Mouse (Mus musculus) kidney, postnatal 25 days (tissue): ENCODE measurements around the gene Wbp1l.

ENCODE experiments used
- DNase-seq, 2 experiments: peaks; one replicate each; pipeline ENCODE4 v3.0.0; 2021; ENCODE audit warnings: mixed read lengths in 2 of 2

The Wbp1l gene

GRCm38 (mm10) chr19:46661511-46661910 lies 62.6 kb downstream of the Wbp1l start:
- DNase-seq, result no peak

- DNase-seq, result no peak
Observed at GRCm38 (mm10) chr19:46662214-46662613, 63.3 kb downstream of the Wbp1l start.

GRCm38 (mm10) chr19:46662784-46663183 lies 63.9 kb downstream of the Wbp1l start:
- DNase-seq, result no peak

GRCm38 (mm10) chr19:46665474-46665873 lies 66.6 kb downstream of the Wbp1l start:
- no peak for DNase-seq

- DNase-seq, result no peak
Observed at GRCm38 (mm10) chr19:46667300-46667699, 68.4 kb downstream of the Wbp1l start.

- DNase-seq, result no peak
Observed at GRCm38 (mm10) chr19:46668263-46668662, 69.4 kb downstream of the Wbp1l start.

- DNase-seq, result no peak
Observed at GRCm38 (mm10) chr19:46669802-46670201, 70.9 kb downstream of the Wbp1l start.

- peak; percentile 67 to 71 for DNase-seq
Observed at GRCm38 (mm10) chr19:46670691-46671090, 71.8 kb downstream of the Wbp1l start.

- no peak for DNase-seq
Observed at GRCm38 (mm10) chr19:46672766-46673418, 74.0 kb downstream of the Wbp1l start, which contains the start of gene Cyp17a1. Gene Cyp17a1, minus strand, starts transcription at chr19:46673172.

- DNase-seq, result no peak
Observed at GRCm38 (mm10) chr19:46675641-46676040, 76.8 kb downstream of the Wbp1l start.

- DNase-seq, result no peak
Observed at GRCm38 (mm10) chr19:46679720-46680383, 81.0 kb downstream of the Wbp1l start.

GRCm38 (mm10) chr19:46689460-46690372 lies 90.8 kb downstream of the Wbp1l start, which contains the start of gene Borcs7:
Gene Borcs7, plus strand, starts transcription at chr19:46689906.
- DNase-seq, result peak; percentile 88 to 95

GRCm38 (mm10) chr19:46690387-46690786 lies 91.5 kb downstream of the Wbp1l start:
- no peak for DNase-seq

GRCm38 (mm10) chr19:46691078-46691477 lies 92.2 kb downstream of the Wbp1l start:
- no peak for DNase-seq

GRCm38 (mm10) chr19:46693146-46693545 lies 94.3 kb downstream of the Wbp1l start:
- no peak for DNase-seq

GRCm38 (mm10) chr19:46696482-46696881 lies 97.6 kb downstream of the Wbp1l start:
- DNase-seq, result no peak

GRCm38 (mm10) chr19:46696943-46697342 lies 98.1 kb downstream of the Wbp1l start:
- no peak for DNase-seq

- DNase-seq, result no peak
Observed at GRCm38 (mm10) chr19:46697840-46698517, 99.1 kb downstream of the Wbp1l start.

GRCm38 (mm10) chr19:46699011-46699481 lies 100.2 kb downstream of the Wbp1l start:
- no peak for DNase-seq

- peak; percentile 60 to 79 for DNase-seq
Observed at GRCm38 (mm10) chr19:46701156-46701555, 102.3 kb downstream of the Wbp1l start.

- no peak for DNase-seq
Observed at GRCm38 (mm10) chr19:46705779-46706495, 107.1 kb downstream of the Wbp1l start.
